8 mouse cellular contexts compared by ENCODE assay signal in genomic region chr5:124111742-124112497, GRCm38 (mm10). TPM values are rescaled to one million over a fixed set of nuclear protein-coding genes. Genes with fewer than 3 reads are reported as not detected.
DNase-seq lines count a peak whose midpoint lies in the region; ATAC-seq lines count a peak whose summit lies in the region.

Gene Ogfod2, plus strand, starts transcription at chr5:124112297.

- H3K36me3 ChIP-seq in heart, embryonic 14.5 days (ENCODE audit: control insufficient read depth, insufficient read depth, low read length), result peaks cover 10% of the 10 kb centered on the region; the same call in 1 of the 2 replicates
- H3K36me3 ChIP-seq in liver, embryonic 13.5 days, result peaks cover 11% of the 10 kb centered on the region
- no peaks in the 10 kb centered on the region for H3K36me3 ChIP-seq in stomach, embryonic 16.5 days (ENCODE audit: control insufficient read depth, insufficient read depth, low read length)

- no peaks in the 10 kb centered on the region for H3K27me3 ChIP-seq in heart, embryonic 14.5 days (ENCODE audit: control insufficient read depth, insufficient read depth, low read length)
- no peaks in the 10 kb centered on the region for H3K27me3 ChIP-seq in liver, embryonic 13.5 days
- no peaks in the 10 kb centered on the region for H3K27me3 ChIP-seq in stomach, embryonic 16.5 days (ENCODE audit: control insufficient read depth, insufficient read depth, low read length)

- peak within 1 kb of the TSS; percentile 79 to 81 for H3K4me3 ChIP-seq in heart, embryonic 14.5 days (ENCODE audit: control insufficient read depth in 1 of 2, insufficient read depth in 1 of 2, low read depth in 1 of 2, low read length in 2 of 2)
- H3K4me3 ChIP-seq in liver, embryonic 13.5 days (replicated peaks), result peak within 1 kb of the TSS; percentile 93
- H3K4me3 ChIP-seq in stomach, embryonic 16.5 days (replicated peaks; ENCODE audit: low read length), result peak within 1 kb of the TSS; percentile 79

- H3K4me2 ChIP-seq in heart, embryonic 14.5 days (ENCODE audit: low read length), result peak within 1 kb of the TSS; percentile 88
- H3K4me2 ChIP-seq in liver, embryonic 13.5 days, result peak within 1 kb of the TSS; percentile 91
- H3K4me2 ChIP-seq in stomach, embryonic 16.5 days (ENCODE audit: low read depth, low read length), result peak within 1 kb of the TSS; percentile 89

- peak; percentile 88 for ATAC-seq in CD4-positive, CD25-positive, alpha-beta regulatory T cell, adult 4 months
- ATAC-seq in heart, embryonic 14.5 days (ENCODE audit: insufficient number of reproducible peaks, insufficient read depth, low FRiP score, low read depth), result peak; percentile 97
- peak; percentile 95 for ATAC-seq in liver, embryonic 13.5 days (ENCODE audit: low read depth)
- ATAC-seq in stomach, embryonic 16.5 days (ENCODE audit: insufficient read depth, low FRiP score), result peak; percentile 98

- H3K4me1 ChIP-seq in heart, embryonic 14.5 days (ENCODE audit: control insufficient read depth in 2 of 2, insufficient read depth in 2 of 2, low read length in 2 of 2), result peaks cover 15 to 16% of the 10 kb centered on the region in 2 experiments
- H3K4me1 ChIP-seq in liver, embryonic 13.5 days (replicated peaks), result peaks cover 44% of the 10 kb centered on the region
- H3K4me1 ChIP-seq in stomach, embryonic 16.5 days (ENCODE audit: control insufficient read depth, insufficient read depth, low read length), result peaks cover 16% of the 10 kb centered on the region

- peak within 1 kb of the TSS; percentile 77 for H3K9ac ChIP-seq in heart, embryonic 14.5 days (ENCODE audit: low read length)
- peak within 1 kb of the TSS; percentile 84 for H3K9ac ChIP-seq in liver, embryonic 13.5 days
- peak within 1 kb of the TSS; percentile 79 for H3K9ac ChIP-seq in stomach, embryonic 16.5 days (ENCODE audit: low read length)

- WGBS in heart, embryonic 14.5 days, result under 1% methylated on average over 66 of the region's 66 CpGs
- under 1% methylated on average over 66 of the region's 66 CpGs for WGBS in liver, embryonic 13.5 days (ENCODE audit: insufficient replicate concordance)
- WGBS in stomach, embryonic 16.5 days, result under 1% methylated on average over 66 of the region's 66 CpGs

- peak within 1 kb of the TSS; percentile 88 to 94 for H3K27ac ChIP-seq in heart, embryonic 14.5 days (replicated peaks in 1 of 2; ENCODE audit: control insufficient read depth in 1 of 2, insufficient read depth in 1 of 2, low read depth in 2 of 2, low read length in 2 of 2)
- H3K27ac ChIP-seq in liver, embryonic 13.5 days, result peak within 1 kb of the TSS; percentile 93
- peak within 1 kb of the TSS; percentile 82 for H3K27ac ChIP-seq in stomach, embryonic 16.5 days (ENCODE audit: low read length)

- no peaks in the 10 kb centered on the region for H3K9me3 ChIP-seq in heart, embryonic 14.5 days (ENCODE audit: control insufficient read depth, low read length)
- no peaks in the 10 kb centered on the region for H3K9me3 ChIP-seq in liver, embryonic 13.5 days (replicated peaks)
- H3K9me3 ChIP-seq in stomach, embryonic 16.5 days (replicated peaks; ENCODE audit: control insufficient read depth, low read length), result no peaks in the 10 kb centered on the region

- DNase-seq in c-Kit-negative CD71-positive TER-119-positive erythroid progenitor cells, embryonic 14.5 days (ENCODE audit: low read depth, low spot score), result peak; percentile 94
- peak; percentile 96 for DNase-seq in fibroblast of lung, adult 2 months (ENCODE audit: low read depth)
- DNase-seq in kidney, postnatal 14 days, result peak; percentile 96
- peak; percentile 96 for DNase-seq in liver, embryonic 13.5 days
- peak; percentile 98 for DNase-seq in neural tube, embryonic 10.5 days (ENCODE audit: extremely low spot score, low spot score)

RNA-seq across cellular contexts. Expression of gene Ogfod2, which starts in this region (rescaled TPM):
- polyA plus RNA-seq in CD4-positive, CD25-positive, alpha-beta regulatory T cell, adult 4 months (2017; shearing (Covaris generic)), result 10 to 100 TPM; 25.6 to 51.6 TPM
- 15.0 and 15.6 TPM in 2 replicates for polyA plus RNA-seq in heart, embryonic 14.5 days (2014; fragmentation: Nextera tagmentation; extraction: Ambion mirVana)
- 18.4 and 18.5 TPM in 2 replicates for polyA plus RNA-seq in liver, embryonic 13.5 days (2015; fragmentation: Nextera tagmentation; extraction: Ambion mirVana)
- polyA plus RNA-seq in stomach, embryonic 16.5 days (2015; fragmentation: Nextera tagmentation; extraction: Ambion mirVana), result 27.7 and 30.2 TPM in 2 replicates

Comparison
In these comparisons a context has a peak if more than half of its experiments do, and no peak if none do; other contexts are left out.
1. Peak in every context shown above with its lines: DNase-seq, ATAC-seq, H3K4me3 ChIP-seq and H3K27ac ChIP-seq.